Mouse (Mus musculus): ENCODE data around the gene Ccnd2.

GRCm38 (mm10) chr6:127130377-127130776, 21.6 kb downstream of the Ccnd2 start:
- TF ChIP-seq CTCF (IDR thresholded peaks at IDR 0.05; ENCODE audit: extremely low read depth, insufficient read length, insufficient replicate concordance, low read depth, low read length) (no peak), POLR2A (IDR thresholded peaks at IDR 0.05; ENCODE audit: low read depth, low read length) (no peak)

All from small intestine, adult 2 months (tissue).